Mouse (Mus musculus) limb, embryonic 14.5 days (tissue): ENCODE data around the gene Spag6l. TPM values are rescaled to one million over a fixed set of nuclear protein-coding genes. Genes with fewer than 3 reads are reported as not detected.
"Not testable (repeated sequence)": the region's sequence is repeated elsewhere in the genome, so short reads cannot be mapped to it uniquely, and the experiment has no call there.

ENCODE experiments used
- ATAC-seq: fragments of 200-750 bp; cut with Nextera tagmentation; 2 replicates; pipeline ENCODE4 v1.8.0; 2017; ENCODE audit warnings: low read depth, moderate number of reproducible peaks, moderate TSS enrichment; ENCODE audit not compliant: low FRiP score
- DNase-seq: peaks from one replicate; pipeline ENCODE4 v3.0.0-alpha.2; 2015; ENCODE audit warnings: low spot score
- H3K27ac ChIP-seq: fragments of 300-500 bp; sonication (generic); replicated peaks from 2 replicates; pipeline ENCODE4 v1.5.1; 2014; ENCODE audit warnings: low read depth, mild to moderate bottlenecking, low read length, moderate library complexity, mixed read lengths
- H3K27me3 ChIP-seq: fragments of 300-500 bp; sonication (generic); 2 replicates; pipeline ENCODE4 v1.6.1; 2014; ENCODE audit warnings: low read length, mixed read lengths; ENCODE audit not compliant: control insufficient read depth, insufficient read depth
- H3K36me3 ChIP-seq: fragments of 300-500 bp; sonication (generic); 2 replicates; pipeline ENCODE4 v1.6.1; 2014; ENCODE audit warnings: mild to moderate bottlenecking, low read length, moderate library complexity, mixed read lengths; ENCODE audit not compliant: control insufficient read depth, insufficient read depth
- H3K4me1 ChIP-seq: fragments of 300-500 bp; sonication (generic); 2 replicates; pipeline ENCODE4 v1.6.1; 2014; ENCODE audit warnings: antibody characterized with exemption, low read length, mixed read lengths; ENCODE audit not compliant: control insufficient read depth, insufficient read depth
- H3K4me2 ChIP-seq: fragments of 300-500 bp; sonication (generic); replicated peaks from 2 replicates; pipeline ENCODE4 v1.6.1; 2014; ENCODE audit warnings: low read depth, mild to moderate bottlenecking, low read length, moderate library complexity; ENCODE audit not compliant: severe bottlenecking
- H3K4me3 ChIP-seq: fragments of 300-500 bp; sonication (generic); replicated peaks from 2 replicates; pipeline ENCODE4 v1.5.1; 2014; ENCODE audit warnings: low read length
- H3K9ac ChIP-seq: fragments of 300-500 bp; sonication (generic); 2 replicates; pipeline ENCODE4 v1.6.1; 2014; ENCODE audit warnings: mild to moderate bottlenecking, low read depth, low read length, moderate library complexity; ENCODE audit not compliant: severe bottlenecking
- H3K9me3 ChIP-seq: fragments of 300-500 bp; sonication (generic); 2 replicates; pipeline ENCODE4 v1.6.1; 2016; ENCODE audit warnings: low read length; ENCODE audit not compliant: control insufficient read depth
- POLR2A ChIP-seq: fragments of 200-500 bp; IDR thresholded peaks from 2 replicates; pipeline ENCODE4 v1.8.0; 2012; ENCODE audit warnings: inconsistent platforms, mild to moderate bottlenecking, moderate library complexity, borderline replicate concordance; ENCODE audit not compliant: insufficient read depth, insufficient read length; ENCODE audit errors: extremely low read depth
- WGBS: fragments of 180-500 bp; shearing (Covaris S2); extraction: QIAGEN DNeasy Blood & Tissue Kit; methylation state at CpG from one replicate; pipeline ENCODE4 v1.1.7; 2014; 5-methylcytosine and 5-hydroxymethylcytosine counted together
- polyA plus RNA-seq, 2 experiments: library from polyadenylated mRNA; depleted of rRNA in 1 of 2; stranded (reverse) in 1 of 2; unstranded in 1 of 2; fragments of >200 nt; fragmentation: Nextera tagmentation in 1 of 2; extraction: Ambion mirVana in 1 of 2; gene quantifications; 2 replicates each; pipeline versions ENCODE4 v1.2.1 to v1.2.3; 2012 to 2014

Spag6l gene
- polyA plus RNA-seq, 2 experiments = 0.09 to 0.19 TPM

GRCm38 (mm10) chr16:16865696-16866561, 36.7 kb upstream of the Spag6l start:
- 44% methylated on average over 4 of the region's 5 CpGs for WGBS
- Histone ChIP-seq H3K4me3 (no peak overlapping the region), H3K36me3 (no peaks in the 10 kb centered on the region), H3K27ac (no peak overlapping the region), H3K9me3 (no peaks in the 10 kb centered on the region), H3K4me2 (no peak overlapping the region), H3K4me1 (no peaks in the 10 kb centered on the region), H3K9ac (no peak overlapping the region), H3K27me3 (no peaks in the 10 kb centered on the region)
- TF ChIP-seq POLR2A = no peak
- DNase-seq = peak; percentile 25
- no peak for ATAC-seq

- no peak overlapping the region for H3K4me2 ChIP-seq
- TF ChIP-seq POLR2A = no peak
Measured at GRCm38 (mm10) chr16:16865217-16865616, 36.0 kb upstream of the Spag6l start.

GRCm38 (mm10) chr16:16863978-16864377, 34.7 kb upstream of the Spag6l start, which contains the start of gene Igll1:
Gene Igll1, minus strand, starts transcription at chr16:16863985.
- ATAC-seq = no peak
- 79% methylated on average over 2 of the region's 2 CpGs for WGBS
- Histone ChIP-seq H3K9ac (no peak within 1 kb of the TSS), H3K4me1 (no peaks in the 10 kb centered on the region), H3K4me2 (no peak within 1 kb of the TSS), H3K36me3 (no peaks in the 10 kb centered on the region), H3K27ac (no peak within 1 kb of the TSS), H3K9me3 (no peaks in the 10 kb centered on the region), H3K27me3 (no peaks in the 10 kb centered on the region), H3K4me3 (no peak within 1 kb of the TSS)
- no peak for TF ChIP-seq POLR2A
- no peak for DNase-seq

More at GRCm38 (mm10) chr16:16865217-16865616, 36.0 kb upstream of the Spag6l start:
- H3K4me1 ChIP-seq = no peaks in the 10 kb centered on the region
- H3K4me3 ChIP-seq = no peak overlapping the region
- no peak overlapping the region for H3K27ac ChIP-seq
- H3K27me3 ChIP-seq = no peaks in the 10 kb centered on the region
- ATAC-seq (no peak), DNase-seq (no peak)
- no peaks in the 10 kb centered on the region for H3K36me3 ChIP-seq
- H3K9ac ChIP-seq = no peak overlapping the region
- no peaks in the 10 kb centered on the region for H3K9me3 ChIP-seq

GRCm38 (mm10) chr16:16862288-16862687, 33.0 kb upstream of the Spag6l start:
- no peak for TF ChIP-seq POLR2A
- no peak for ATAC-seq
- Histone ChIP-seq H3K27ac (no peak overlapping the region), H3K9me3 (no peaks in the 10 kb centered on the region), H3K36me3 (no peaks in the 10 kb centered on the region), H3K9ac (no peak overlapping the region), H3K4me1 (no peaks in the 10 kb centered on the region), H3K27me3 (no peaks in the 10 kb centered on the region), H3K4me3 (no peak overlapping the region), H3K4me2 (no peak overlapping the region)
- no peak for DNase-seq
- 68% methylated on average over 3 of the region's 3 CpGs for WGBS

- no peak for ATAC-seq
- H3K9ac ChIP-seq = no peak overlapping the region
Measured at GRCm38 (mm10) chr16:16856731-16857476, 27.6 kb upstream of the Spag6l start.

GRCm38 (mm10) chr16:16856054-16856453, 26.8 kb upstream of the Spag6l start:
- not testable (repeated sequence) for H3K27ac ChIP-seq, H3K4me1 ChIP-seq, H3K27me3 ChIP-seq, ATAC-seq, H3K4me2 ChIP-seq, H3K9ac ChIP-seq, DNase-seq, H3K4me3 ChIP-seq, H3K9me3 ChIP-seq, H3K36me3 ChIP-seq
- WGBS = 79% methylated on average over 9 of the region's 9 CpGs

More at GRCm38 (mm10) chr16:16856731-16857476, 27.6 kb upstream of the Spag6l start:
- H3K4me1 ChIP-seq = no peaks in the 10 kb centered on the region
- no peak for TF ChIP-seq POLR2A
- no peak overlapping the region for H3K4me2 ChIP-seq
- H3K36me3 ChIP-seq = no peaks in the 10 kb centered on the region
- no peaks in the 10 kb centered on the region for H3K27me3 ChIP-seq
- H3K4me3 ChIP-seq = no peak overlapping the region
- no peaks in the 10 kb centered on the region for H3K9me3 ChIP-seq
- DNase-seq = no peak
- H3K27ac ChIP-seq = no peak overlapping the region
- 76% methylated on average over 13 of the region's 13 CpGs for WGBS
